Mouse (Mus musculus) monocyte, adult 2 months (primary cell): ENCODE measurements at regions not wholly inside any gene's neighbourhood (a gene's known extent, or its start where the extent isn't known, plus 50 kb on each side); places are given as distances from the start of the nearest gene placed in this dataset.
"Not testable (repeated sequence)": the region's sequence is repeated elsewhere in the genome, so short reads cannot be mapped to it uniquely, and the experiment has no call there.

ENCODE experiments used
- DNase-seq, 2 experiments: peaks; one replicate each; pipeline ENCODE4 v3.0.0; 2022; ENCODE audit warnings: low spot score in 2 of 2, low read depth in 1 of 2

DNA sequence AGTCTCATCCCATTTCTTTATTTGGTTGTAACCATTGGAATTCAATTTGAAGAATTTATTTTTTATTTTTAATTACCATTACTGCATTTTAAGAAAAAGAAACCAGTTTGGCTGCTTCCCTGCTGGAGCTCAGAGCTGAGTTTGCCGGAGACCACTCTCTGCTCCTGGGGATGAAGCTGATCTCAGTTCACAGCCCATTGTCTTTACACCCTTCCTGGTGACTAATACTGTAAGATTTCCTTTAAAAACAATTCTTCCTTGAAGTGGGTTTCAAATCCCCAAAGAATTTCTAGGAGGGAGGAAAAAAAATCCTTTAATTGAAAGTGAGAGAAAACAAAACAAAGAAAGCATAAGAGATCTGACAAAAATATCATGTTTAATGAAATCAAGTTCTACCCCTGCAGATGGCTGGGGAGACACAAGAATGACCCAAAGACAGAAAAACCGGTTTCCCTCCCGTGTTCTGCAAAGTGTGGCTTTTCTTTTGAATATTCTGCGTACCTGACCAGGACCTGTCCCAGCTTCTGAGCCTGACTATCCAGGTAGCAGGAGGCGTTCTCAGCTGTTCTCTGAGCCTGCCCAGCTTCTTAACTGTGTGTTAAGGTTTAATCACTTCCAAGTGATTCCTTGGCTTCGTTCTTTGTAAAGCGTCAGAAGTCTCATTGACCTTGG, 216.1 kb downstream of the Bcl11a start:
- no peak for DNase-seq

DNA sequence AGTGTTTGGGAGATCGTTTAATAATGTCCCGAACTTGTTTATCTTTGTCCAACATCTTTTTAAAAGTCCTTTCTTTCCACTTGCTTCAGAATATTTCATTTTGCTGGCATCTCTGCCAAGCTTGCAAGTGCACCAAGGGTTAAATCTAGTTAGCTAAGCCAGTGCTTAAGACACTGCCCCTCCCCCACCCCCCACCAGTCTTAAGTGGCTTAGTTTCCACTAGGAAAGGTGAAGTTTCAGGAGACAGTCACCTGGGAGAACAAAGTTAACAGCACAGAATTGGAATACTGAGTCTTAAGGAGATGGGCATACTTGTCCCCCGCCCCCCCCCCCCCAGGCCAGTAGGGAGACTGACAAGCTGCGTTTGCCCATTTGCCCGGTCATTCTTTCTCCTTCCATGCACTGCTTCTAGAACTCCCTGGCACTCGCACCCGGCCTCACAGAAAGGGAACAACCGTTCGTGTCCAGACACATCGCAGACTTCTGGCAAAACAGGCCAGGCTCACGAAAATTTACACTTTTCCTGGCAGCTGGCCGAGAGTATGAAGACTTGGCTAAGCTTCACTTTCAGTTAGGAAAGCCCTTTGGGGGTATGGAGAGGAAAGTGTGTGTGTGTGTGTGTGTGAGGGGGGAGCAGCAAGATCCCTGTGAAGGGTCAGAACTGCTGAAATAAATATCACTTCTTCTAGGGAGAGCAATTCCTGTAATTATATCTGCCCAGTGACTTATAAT, 219.2 kb downstream of the Bcl11a start:
- DNase-seq, result no peak

DNA sequence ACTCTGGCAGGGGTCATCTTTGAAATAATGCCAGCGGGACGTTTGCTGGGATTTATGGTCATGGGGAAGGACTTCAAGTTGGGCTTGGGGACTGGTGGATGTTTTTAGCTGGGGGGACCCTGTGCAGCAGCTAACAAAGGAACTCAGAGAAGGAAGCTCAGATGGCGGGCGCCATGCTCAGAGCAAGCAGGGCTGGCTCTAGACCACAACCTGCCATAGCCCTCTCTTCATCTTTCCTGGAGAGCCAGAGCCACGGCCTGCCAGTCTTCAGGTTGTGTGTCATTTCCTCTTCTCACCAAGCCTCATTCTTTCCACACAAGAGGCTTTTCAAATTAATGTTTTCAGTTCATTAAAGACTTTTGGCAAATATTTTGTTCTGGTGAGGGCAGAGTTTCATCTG, 219.9 kb downstream of the Bcl11a start:
- no peak for DNase-seq

DNA sequence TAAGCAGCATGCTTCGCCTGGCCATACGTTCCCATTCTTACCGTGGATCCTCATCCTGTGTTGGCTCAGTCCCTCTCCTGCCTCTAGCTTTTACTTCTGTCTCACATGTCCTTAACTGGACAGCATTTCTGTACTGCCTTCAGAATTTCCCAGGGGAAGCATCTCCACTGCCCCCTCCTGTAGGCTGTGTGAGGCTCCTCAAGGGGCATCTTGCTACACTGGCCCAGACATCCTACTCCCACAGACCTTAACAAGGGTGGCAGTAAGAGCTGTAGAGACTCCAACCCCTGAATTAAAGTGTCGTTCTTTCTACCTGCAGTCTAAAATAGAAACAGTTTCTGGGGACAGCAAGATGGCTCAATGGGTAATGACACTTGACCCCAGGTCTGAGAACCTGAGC, 222.5 kb downstream of the Bcl11a start:
- DNase-seq, result no peak

DNA sequence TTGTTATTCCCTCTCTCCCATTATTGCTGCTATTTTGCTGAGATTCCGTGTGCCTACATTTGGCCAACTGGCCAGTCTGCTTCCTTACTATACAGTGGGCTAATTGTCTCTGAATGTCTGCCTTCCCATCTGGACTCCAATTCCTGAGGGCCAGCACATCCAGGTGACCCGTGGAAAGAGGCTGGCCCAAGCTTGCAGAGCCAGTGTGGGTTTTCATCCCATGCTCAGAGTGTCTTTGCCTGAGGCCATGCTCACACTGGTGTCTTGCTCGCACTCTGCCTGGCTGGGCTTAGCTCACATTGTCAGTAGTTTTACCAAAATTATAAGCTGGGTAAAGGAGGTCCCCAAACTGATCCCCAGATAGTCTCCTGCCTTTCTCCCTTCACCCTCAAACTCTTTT, 223.3 kb downstream of the Bcl11a start:
- no peak for DNase-seq

DNA sequence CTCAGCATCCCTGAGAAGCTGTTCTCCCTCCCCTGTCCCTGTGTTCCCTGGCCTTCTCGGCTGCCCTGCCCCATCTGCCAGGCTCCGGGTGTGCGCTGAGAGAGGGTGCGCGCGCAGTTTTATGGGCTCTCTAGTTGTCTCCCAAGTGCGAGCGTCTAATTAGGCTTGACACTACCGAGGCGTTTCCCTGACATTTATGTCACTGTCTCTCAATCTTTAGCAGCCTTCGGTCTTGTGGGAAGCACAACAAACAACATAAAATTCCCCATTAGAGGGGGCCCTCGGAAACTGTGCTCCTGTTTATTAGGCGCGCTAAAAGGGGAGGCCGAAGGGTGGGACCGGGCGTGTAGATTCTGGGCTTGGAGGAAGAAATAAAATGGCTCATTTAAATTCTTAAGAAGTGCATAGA, 227.3 kb downstream of the Bcl11a start:
- DNase-seq, result no peak

DNA sequence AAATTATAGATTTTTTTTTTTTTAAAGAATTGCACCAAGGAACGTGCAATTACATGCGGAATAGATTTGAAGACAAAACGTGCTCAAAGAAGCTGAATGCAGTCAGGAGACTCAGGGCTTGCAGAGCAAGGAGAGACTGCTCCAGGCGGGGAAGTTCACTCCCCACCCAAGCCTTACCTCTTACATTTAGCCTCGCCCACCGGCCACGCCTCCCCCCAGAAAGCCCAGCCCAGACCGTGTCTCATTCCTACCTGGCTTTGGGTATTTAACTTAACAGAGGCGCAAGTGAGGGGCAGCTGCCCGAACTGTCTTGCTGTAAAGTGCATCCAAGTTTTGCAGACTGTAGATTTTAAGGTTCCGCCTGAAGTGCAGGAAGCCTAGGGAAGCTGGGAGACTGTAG, 227.8 kb downstream of the Bcl11a start:
- DNase-seq, result no peak

DNA sequence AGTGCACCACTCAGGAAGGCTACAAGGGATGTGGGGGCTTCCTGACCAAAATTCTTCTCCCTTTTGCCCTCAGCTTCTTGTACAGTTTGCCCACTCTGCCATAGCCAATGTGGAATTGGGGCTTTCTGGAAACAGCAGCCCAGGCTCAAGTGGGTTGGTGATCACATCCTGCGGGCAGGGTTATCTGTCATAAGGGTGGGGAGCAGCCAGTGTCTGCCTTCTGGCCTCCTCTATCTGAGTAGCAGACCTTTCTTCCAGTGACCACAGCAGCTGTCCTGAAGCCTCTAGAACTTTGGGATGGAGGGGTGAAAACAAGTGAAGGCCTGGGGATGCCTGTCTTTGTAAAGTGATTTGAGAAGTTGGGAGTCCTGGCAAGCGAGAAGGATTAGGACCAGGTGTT, 228.2 kb downstream of the Bcl11a start:
- no peak for DNase-seq

DNA sequence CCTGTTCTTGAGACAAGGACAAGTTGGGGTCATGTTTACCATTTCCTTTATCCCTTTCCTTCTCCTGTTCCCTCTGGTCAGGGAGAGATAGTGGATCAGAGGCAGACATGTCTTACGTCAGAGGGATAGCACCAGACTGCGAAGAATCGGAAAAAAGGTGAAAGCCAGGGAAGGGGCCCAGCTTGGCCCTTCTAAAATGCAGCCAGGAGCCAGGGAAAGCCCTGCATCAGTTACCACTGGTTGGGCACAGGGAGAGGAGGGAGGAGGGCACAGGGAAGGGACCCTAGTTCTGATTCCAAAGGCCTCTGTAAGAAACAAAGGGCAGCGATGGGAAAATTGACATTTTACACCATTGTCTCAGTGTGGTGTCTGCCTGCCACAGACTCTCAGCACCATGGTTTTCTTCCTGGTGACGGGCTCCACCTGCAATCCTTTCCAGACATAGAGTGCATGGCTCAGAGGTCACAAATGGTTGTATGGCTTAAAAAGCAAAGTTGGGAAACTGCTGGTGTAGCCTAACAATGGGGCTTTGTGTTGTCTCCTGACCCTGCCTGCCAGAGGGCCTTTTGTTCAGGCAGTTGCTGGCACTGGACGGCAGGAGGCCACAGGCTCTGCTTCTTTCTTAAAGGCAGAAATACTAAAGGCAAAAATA, 229.9 kb downstream of the Bcl11a start:
- no peak for DNase-seq

DNA sequence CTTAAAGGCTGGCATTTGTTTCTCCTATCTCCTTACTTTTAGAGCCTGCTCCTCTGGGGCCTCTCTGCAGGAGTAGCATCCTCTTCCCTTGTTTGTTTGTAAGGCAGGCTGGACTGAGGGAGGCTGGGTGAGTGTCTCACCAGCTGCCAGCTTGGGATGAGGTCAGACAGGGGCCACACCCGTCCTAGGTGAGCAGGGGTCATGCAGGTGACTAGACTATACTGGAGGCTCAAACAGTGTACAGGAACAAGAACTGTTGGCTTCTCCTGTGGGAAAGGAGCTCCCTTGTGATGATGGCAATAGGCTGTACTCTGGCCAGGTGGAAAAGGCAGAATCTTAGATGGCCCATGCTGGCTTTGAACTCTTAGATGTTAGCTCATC, 230.4 kb downstream of the Bcl11a start:
- DNase-seq, result no peak

DNA sequence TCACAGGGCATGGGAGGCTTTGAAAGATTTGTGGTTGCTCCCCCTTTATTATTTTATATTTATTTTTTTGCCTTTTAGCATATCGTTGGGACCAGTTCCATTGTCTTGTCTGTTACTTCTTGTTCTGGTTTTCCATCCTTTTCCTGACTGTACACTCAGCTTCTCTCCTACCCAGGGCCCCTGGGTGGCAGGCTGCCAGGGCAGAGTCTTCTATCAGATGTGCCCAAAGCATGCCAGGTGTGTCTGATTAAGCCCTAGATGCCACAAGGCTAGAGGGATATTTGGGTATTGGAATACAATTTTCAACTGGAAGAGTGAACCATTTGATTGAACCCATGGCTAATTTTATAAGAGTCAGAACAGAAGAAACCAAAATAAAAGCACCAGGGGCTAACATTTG, 236.2 kb downstream of the Bcl11a start:
- DNase-seq, result no peak

DNA sequence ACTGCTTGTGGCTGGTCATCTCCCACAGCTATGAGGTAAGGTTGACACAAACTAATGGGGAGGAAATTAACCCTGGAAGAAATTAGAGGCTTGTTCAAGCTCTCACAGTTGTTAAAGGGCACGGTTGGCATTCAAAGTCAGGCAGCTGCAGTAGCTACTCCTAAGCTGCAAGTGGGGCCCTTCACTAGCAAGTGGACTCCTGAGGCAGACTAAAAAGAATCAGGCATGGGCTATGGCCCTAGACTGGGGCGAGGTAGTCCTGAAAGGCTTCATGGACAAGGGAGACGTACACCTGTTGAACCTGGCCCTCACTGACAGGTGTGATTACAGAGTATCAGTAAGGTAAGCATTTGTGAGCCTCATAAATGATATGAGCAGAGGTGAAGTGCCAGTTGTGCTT, 237.7 kb downstream of the Bcl11a start:
- no peak for DNase-seq

DNA sequence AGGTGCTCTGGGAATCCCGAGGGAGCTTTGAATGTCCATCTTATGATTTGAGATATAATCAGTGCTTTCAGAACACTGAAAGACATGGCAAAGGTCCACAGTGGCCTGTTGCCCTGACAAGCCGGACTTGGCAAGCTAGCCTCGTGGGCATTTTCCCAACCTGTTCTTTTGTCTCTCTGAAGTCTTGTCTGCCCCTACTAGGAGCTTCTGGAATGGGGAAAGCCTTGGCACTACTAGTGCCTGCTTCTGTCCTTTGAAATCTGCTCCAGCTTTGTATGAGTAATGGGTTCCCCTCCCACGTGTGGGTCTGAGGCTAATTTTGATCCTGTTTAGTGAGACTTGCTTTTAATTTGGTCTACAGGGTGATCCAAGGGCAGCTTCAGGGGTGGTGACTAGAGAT, 238.3 kb downstream of the Bcl11a start:
- DNase-seq, result no peak

DNA sequence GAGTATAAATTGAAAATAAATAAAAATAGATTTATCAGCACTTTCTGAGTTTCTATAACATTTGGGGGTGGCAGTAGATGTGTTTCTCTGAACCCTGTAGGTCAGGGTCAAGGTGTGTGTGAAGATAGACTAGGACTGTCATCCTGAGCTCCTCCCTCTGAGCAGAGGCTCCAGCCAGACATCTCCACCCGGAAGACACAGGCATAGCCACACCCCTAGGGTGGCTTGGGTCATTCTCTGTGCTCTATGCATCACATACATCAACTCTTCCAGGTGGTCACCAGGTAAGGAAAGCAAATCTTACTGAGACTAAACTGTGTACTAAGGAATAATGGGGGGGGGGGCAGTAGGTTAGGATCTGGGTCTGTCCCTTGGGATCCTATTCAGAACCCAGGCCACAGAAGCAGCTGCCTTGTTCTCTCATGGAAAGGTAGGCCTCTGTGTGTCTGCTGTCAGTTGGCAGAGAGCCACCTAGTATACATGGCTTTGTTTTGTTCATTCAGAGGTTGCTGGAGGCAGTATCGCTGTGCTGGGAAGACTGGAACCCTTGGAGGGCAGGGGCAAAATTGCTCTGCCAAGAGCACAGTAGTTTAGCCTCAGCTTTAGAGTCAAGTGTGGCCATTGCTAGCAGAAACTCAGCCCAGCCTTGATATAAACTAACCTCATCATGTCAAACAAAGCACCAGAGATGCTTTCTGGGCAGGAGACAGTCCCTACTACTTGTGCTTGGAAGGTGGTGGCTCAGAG, 240.3 kb downstream of the Bcl11a start:
- no peak for DNase-seq

DNA sequence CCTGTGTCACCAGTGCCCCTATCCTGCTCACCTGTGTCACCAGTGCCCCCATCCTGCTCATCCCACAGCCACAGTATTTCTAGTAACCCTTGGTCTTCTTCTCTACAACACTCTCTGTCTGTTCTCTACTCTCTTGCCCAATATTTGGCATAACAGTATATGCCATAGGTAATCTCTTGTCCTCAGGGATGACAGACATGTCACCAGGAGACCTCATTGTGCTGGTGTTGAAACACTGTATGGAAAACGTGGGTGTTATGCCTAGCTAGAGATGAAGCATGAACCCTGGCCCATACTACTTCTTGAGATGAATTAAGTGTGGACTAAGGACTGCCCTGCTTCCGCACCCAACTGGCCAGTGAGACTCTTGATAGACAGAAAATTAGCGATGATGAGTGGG, 241.4 kb downstream of the Bcl11a start:
- no peak for DNase-seq

DNA sequence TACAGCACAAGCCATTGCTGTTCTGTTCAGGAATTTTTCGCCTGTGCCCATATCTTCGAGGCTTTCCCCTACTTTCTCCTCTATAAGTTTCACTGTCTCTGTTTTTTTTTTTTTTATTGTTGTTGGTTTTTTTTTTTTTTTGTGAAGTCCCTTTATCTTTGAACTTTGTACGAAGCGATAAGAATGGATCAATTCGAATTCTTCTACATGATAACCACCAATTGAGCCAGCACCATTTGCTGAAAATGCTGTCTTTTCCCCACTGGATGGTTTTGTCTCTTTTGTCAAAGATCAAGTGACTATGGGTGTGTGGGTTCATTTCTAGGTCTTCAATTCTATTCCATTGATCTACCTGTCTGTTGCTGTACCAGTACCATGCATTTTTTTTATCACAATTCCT, 244.6 kb downstream of the Bcl11a start:
- not testable (repeated sequence) for DNase-seq

DNA sequence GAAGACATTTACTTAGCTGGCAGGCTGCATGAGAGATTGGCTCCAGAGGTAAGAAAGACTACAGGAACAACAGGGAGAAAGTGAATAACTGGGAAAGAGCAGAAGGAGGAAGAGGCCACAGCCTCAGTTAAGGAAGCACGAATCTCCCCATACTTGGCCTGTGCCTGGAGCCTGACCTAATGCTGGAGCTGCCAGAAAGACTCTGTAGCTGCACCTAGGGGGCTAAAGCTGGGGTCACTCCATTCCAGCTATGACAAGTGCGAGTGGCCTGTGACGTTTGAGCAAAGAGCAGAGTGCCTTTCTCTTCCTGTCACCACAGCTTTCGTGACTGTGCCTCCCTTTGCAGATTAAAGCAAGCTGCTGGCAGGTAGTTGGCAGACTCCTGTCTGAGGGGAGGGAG, 250.6 kb downstream of the Bcl11a start:
- DNase-seq, result no peak

DNA sequence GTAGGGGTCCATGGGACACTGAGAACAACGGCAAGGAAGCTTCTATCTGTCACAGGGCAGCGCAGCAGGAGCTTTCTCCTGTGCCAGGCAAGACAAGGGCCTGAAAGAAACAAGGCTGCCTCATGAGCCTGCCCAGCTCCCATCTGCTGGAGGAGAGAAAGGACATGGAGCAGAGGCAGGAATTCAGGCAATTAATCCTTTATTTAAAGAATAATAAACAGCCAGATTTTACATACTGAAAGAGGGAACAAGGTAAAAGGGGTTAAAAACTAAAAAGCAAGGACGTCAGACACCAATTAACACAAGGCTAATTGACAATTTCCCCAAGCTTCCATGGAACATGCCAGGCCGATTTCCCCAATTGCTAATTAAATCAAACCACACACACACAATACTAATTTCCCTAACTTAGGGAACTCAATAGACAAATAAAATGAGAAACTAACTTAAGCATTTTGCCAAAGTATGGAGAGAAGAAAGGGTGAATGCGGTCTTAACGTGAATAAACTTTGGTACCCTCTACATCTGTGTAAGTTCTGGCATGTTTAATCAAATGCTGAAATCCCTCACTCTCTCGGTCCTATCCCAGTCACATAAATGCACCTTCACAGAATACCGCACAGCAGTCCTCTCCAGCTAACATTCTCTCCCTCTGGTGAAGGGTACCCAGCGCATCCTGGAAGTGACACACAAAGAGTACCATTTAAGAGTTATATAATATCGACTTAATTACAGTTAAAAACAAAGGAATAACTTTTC, 252.7 kb downstream of the Bcl11a start:
- no peak for DNase-seq

DNA sequence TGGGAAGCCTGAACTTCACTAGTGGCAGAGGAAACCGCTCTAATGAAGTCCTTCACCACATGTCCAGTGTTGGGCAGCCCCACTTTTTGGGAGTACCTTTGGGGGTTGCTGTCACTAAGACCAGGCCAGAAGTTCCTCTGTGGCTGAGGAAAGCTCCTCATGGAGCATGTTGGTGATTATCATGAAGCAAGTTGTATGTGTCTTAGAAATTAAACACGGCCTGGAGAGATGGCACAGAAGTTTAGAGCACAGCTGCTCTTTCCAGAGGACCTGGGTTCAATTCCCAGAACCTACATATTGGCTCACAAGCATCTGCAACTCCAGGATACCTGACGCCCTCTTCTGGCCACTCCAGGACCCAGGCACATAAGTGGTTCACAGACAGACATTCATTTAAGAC, 254.4 kb downstream of the Bcl11a start:
- DNase-seq, result no peak

DNA sequence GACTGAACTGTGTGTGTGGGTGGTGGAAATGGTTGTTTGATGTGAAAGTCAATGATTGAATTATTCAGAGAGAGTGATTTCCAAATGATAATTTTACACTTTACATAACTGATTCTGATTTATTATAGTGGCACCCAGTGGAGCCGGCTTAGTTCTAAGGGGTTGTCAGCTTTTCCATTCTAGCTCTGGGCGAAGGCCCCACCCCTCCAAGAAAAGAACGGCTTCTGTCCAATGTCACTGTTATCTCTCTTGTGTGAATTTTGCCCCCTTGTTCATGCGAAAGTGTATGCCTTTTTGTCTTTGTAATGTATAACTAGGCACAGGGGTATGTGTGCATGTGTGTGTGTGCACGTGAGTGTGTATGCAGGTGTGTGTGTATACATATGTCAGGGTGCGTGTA, 255.3 kb downstream of the Bcl11a start:
- no peak for DNase-seq

DNA sequence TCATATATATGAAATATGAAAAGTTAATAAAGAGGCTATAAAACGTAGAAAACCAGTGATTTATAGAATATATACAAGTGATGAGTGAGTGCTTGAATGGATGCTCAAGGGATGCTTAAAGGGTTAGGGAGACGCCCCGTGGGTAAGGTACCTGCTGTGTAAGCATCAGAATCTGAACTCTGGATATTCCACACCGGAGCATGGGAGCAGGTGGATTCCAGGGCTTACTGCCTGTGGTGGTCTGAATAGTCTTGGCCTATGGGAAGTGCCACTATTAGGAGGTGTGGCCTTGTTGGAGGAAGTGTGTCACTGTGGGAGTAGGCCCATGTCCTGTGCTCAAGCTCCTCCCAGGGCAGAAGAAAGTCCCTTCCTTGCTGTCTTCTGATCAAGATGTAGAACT, 257.4 kb downstream of the Bcl11a start:
- no peak for DNase-seq
